Comparison of ENCODE assay signal across 21 mouse cellular contexts in genomic region chr1:66975456-66975855, GRCm38 (mm10). TPM values are rescaled to one million over a fixed set of nuclear protein-coding genes. Genes with fewer than 3 reads are reported as not detected.
"Had no signal": no experiment of that assay in that cellular context is flagged by ENCODE, and none has a peak within 500 bp of the region (broad histone marks: within the 10 kb centered on the region; RNA-seq: fewer than 3 reads in every experiment).

No protein-coding gene starts in this region.

- H3K4me2 ChIP-seq: limb, embryonic 12.5 days; limb, embryonic 15.5 days; liver, embryonic 11.5 days; lung, embryonic 14.5 days; midbrain, embryonic 12.5 days; midbrain, embryonic 15.5 days; neural tube, embryonic 12.5 days; neural tube, embryonic 15.5 days; stomach, embryonic 15.5 days had no signal

- ATAC-seq: intestine, postnatal 0 days; liver, postnatal 0 days; lung, postnatal 0 days; midbrain, embryonic 15.5 days had no signal

- H3K4me1 ChIP-seq: limb, embryonic 12.5 days; limb, embryonic 15.5 days; midbrain, embryonic 12.5 days; midbrain, embryonic 15.5 days; neural tube, embryonic 12.5 days; neural tube, embryonic 15.5 days; stomach, embryonic 15.5 days had no signal

- DNase-seq: left cerebral cortex, postnatal 4 days; liver, postnatal 0 days; lung, embryonic 14.5 days; right cerebral cortex, adult 18-20 months; right cerebral cortex, postnatal 14 days; right cerebral cortex, postnatal 4 days; spleen, adult 18-20 months; thymus, postnatal 25 days had no signal

- H3K27me3 ChIP-seq: limb, embryonic 12.5 days; limb, embryonic 15.5 days; midbrain, embryonic 12.5 days; midbrain, embryonic 15.5 days; neural tube, embryonic 12.5 days; neural tube, embryonic 15.5 days; stomach, embryonic 15.5 days had no signal

- H3K9ac ChIP-seq: limb, embryonic 12.5 days; limb, embryonic 15.5 days; liver, embryonic 14.5 days; liver, postnatal 0 days; lung, embryonic 14.5 days; midbrain, embryonic 12.5 days; midbrain, embryonic 15.5 days; neural tube, embryonic 12.5 days; neural tube, embryonic 15.5 days; stomach, embryonic 15.5 days had no signal

- H3K27ac ChIP-seq: limb, embryonic 12.5 days; limb, embryonic 15.5 days; liver, embryonic 14.5 days; macrophage; midbrain, embryonic 12.5 days; midbrain, embryonic 15.5 days; neural tube, embryonic 12.5 days; neural tube, embryonic 15.5 days; stomach, embryonic 15.5 days had no signal

- H3K4me3 ChIP-seq: limb, embryonic 12.5 days; limb, embryonic 15.5 days; midbrain, embryonic 12.5 days; midbrain, embryonic 15.5 days; neural tube, embryonic 12.5 days; neural tube, embryonic 15.5 days; stomach, embryonic 15.5 days had no signal

- H3K9me3 ChIP-seq: limb, embryonic 12.5 days; limb, embryonic 15.5 days; midbrain, embryonic 12.5 days; midbrain, embryonic 15.5 days; neural tube, embryonic 12.5 days; neural tube, embryonic 15.5 days; stomach, embryonic 15.5 days had no signal

- H3K36me3 ChIP-seq: limb, embryonic 12.5 days; limb, embryonic 15.5 days; midbrain, embryonic 12.5 days; midbrain, embryonic 15.5 days; neural tube, embryonic 12.5 days; neural tube, embryonic 15.5 days; stomach, embryonic 15.5 days had no signal

RNA-seq across cellular contexts. Expression of gene Myl1, which starts 30.3 kb away (rescaled TPM):
- total RNA-seq: megakaryocyte, adult 5-6 weeks had no signal
- polyA plus RNA-seq: macrophage had no signal
